Mouse (Mus musculus) heart, adult 2 months (tissue): ENCODE data around the gene Wrnip1. TPM values are rescaled to one million over a fixed set of nuclear protein-coding genes. Genes with fewer than 3 reads are reported as not detected.

Experiments used
- DNase-seq, 2 experiments: peaks; one replicate each; pipeline ENCODE4 v3.0.0; 2021
- H3K27ac ChIP-seq: fragments of 200-600 bp; 2 replicates; pipeline ENCODE4 v1.8.1; 2022
- H3K27me3 ChIP-seq: fragments of 200-500 bp; 2 replicates; pipeline ENCODE4 v1.6.1; 2012; ENCODE audit warnings: mild to moderate bottlenecking, low read length, inconsistent platforms, mixed read lengths; ENCODE audit not compliant: control insufficient read depth, insufficient read depth
- H3K36me3 ChIP-seq: fragments of 200-500 bp; 2 replicates; pipeline ENCODE4 v1.6.1; 2012; ENCODE audit warnings: low read length, inconsistent platforms; ENCODE audit not compliant: control insufficient read depth, insufficient read depth
- H3K4me1 ChIP-seq: fragments of 200-500 bp; 2 replicates; pipeline ENCODE4 v1.6.1; 2011; ENCODE audit warnings: low read length; ENCODE audit not compliant: control insufficient read depth, insufficient read depth
- H3K4me3 ChIP-seq: fragments of 200-600 bp; 2 replicates; pipeline ENCODE4 v1.8.1; 2022
- H3K79me2 ChIP-seq: fragments of 200-500 bp; replicated peaks from 2 replicates; pipeline ENCODE4 v1.6.1; 2012; ENCODE audit warnings: mild to moderate bottlenecking, inconsistent platforms, low read length, moderate library complexity, mixed read lengths; ENCODE audit not compliant: control insufficient read depth, insufficient read depth
- H3K9ac ChIP-seq: fragments of 200-500 bp; 2 replicates; pipeline ENCODE4 v1.6.1; 2012; ENCODE audit warnings: low read depth, mild to moderate bottlenecking, control low read depth, inconsistent platforms, low read length, mixed read lengths
- CTCF ChIP-seq: fragments of 200-600 bp; IDR thresholded peaks from 2 replicates; pipeline ENCODE4 v1.8.1; 2022; ENCODE audit warnings: antibody characterized with exemption, mild to moderate bottlenecking, moderate library complexity
- EP300 ChIP-seq: fragments of 200-500 bp; IDR thresholded peaks from 2 replicates; pipeline ENCODE4 v1.6.1; 2011; ENCODE audit warnings: low read depth, low read length, control low read depth; ENCODE audit not compliant: insufficient read depth
- POLR2A ChIP-seq: fragments of 200-500 bp; IDR thresholded peaks from 2 replicates; pipeline ENCODE4 v1.6.1; 2011; ENCODE audit warnings: mild to moderate bottlenecking, low read depth, low read length, control low read depth; ENCODE audit not compliant: insufficient read depth
- WGBS: fragments of 180-500 bp; shearing (Covaris S2); methylation state at CpG from one replicate; pipeline ENCODE4 v1.1.7; 2018; 5-methylcytosine and 5-hydroxymethylcytosine counted together
- intact Hi-C: fragments of 180-260 bp; cut with DNase I; formaldehyde crosslinking; loops from one replicate; pipeline ENCODE4 v1.15.1; 2025
- polyA plus RNA-seq: library from polyadenylated mRNA; depleted of rRNA; stranded (reverse); fragments of >200 nt; gene quantifications from 2 replicates; pipeline ENCODE4 v1.2.3, GENCODE M21; 2012
- total RNA-seq, 2 experiments: library from RNA; stranded (reverse); gene quantifications; 2 replicates each; pipeline ENCODE4 v1.2.3; 2021

Wrnip1 gene
- total and polyA plus RNA-seq, 3 experiments: 17.4 to 21.7 (median 21.3) TPM

DNA sequence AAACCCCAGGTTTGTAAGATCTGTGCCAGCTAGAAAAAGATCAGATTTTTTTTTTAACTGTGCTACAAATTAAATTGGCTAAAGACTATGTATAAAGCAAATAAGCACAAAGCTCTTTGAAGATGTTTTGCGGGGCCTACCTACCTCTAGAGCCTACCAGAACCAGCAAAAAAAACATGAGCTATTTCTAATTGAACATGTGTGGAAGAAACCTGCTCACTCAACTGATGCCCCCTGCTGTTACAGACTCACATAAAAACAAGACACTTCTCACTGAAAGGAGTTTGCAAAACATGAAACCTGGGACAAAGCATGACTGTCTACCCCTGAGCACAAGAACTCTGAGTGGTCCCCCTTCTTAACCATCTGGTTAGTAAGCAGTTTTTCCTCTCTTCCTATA is 4.8 kb upstream of the Wrnip1 start:
- 77% methylated on average over 1 of the region's 1 CpGs for WGBS
- Histone ChIP-seq H3K4me3 (no peak overlapping the region), H3K79me2 (no peaks in the 10 kb centered on the region), H3K9ac (no peak overlapping the region), H3K27ac (no peak overlapping the region), H3K4me1 (no peaks in the 10 kb centered on the region), H3K27me3 (no peaks in the 10 kb centered on the region), H3K36me3 (no peaks in the 10 kb centered on the region)
- intact Hi-C loops: no loop called here
- DNase-seq: no peak
- TF ChIP-seq CTCF (peak; percentile 52), EP300 (no peak), POLR2A (no peak)

DNA sequence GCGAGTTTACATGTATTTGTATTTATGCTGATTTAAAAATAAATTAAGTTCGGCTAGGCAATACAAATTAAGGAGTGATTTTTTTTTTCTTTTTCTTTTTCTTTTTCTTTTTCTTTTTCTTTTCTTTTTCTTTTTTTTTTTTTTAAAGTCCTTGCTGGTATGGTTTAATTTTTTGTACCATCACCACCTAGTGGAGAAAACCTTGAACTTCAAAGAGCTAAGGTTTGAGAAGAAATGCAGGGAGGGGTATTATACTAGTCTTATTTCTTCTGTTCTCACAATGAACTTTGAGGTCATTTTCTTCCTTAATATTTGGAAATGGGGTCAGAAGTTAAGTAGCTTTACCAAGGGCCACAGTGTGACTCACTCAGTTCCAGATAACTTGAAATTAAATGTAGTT is 2.7 kb upstream of the Wrnip1 start:
- H3K36me3 ChIP-seq: peaks cover 9% of the 10 kb centered on the region
- H3K27me3 ChIP-seq: no peaks in the 10 kb centered on the region
- H3K4me3 ChIP-seq: no peak overlapping the region
- H3K9ac ChIP-seq: no peak overlapping the region
- TF ChIP-seq CTCF (peak; percentile 76), EP300 (no peak), POLR2A (no peak)
- no peak overlapping the region for H3K27ac ChIP-seq
- WGBS: 62% methylated on average over 2 of the region's 2 CpGs
- peaks cover 2% of the 10 kb centered on the region; the same call in 1 of the 2 replicates for H3K79me2 ChIP-seq
- peaks cover 2% of the 10 kb centered on the region; the same call in 1 of the 2 replicates for H3K4me1 ChIP-seq
- no peak for DNase-seq
- intact Hi-C loops: loop anchor here (2.0 kb wide), 1 partner anchor 30 kb away; no protein-coding TSS in a partner anchor

DNA sequence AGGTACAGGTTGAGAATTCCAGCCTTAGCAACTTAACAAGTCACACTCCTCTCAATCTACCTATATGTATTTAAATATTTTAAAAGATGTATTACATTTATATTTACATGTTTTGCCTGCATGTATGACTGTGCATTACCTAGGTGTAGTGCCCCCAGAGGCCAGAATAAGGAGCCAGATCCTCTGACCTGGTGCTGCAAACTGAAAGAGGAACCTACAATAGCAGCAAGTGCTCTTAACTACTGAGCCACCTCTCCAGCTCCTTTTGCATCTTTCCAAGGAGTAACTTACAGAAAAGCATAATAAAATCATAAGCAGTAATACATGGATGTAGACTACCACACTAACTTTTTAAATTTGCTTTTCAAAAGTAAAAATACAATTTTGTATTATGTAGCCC is 979 bp upstream of the Wrnip1 start:
- intact Hi-C loops: loop anchor here (10.0 kb wide), 2 partner anchors 204 to 996 kb away; partner anchors contain the start of genes Foxc1 and Serpinb9
- TF ChIP-seq CTCF: peak; percentile 41
- TF ChIP-seq EP300: no peak
- TF ChIP-seq POLR2A: no peak
- DNase-seq: no peak
- Histone ChIP-seq H3K9ac (no peak overlapping the region), H3K36me3 (peaks cover 15% of the 10 kb centered on the region), H3K79me2 (peaks cover 2% of the 10 kb centered on the region; the same call in 1 of the 2 replicates), H3K27ac (no peak overlapping the region), H3K4me1 (peaks cover 2% of the 10 kb centered on the region; the same call in 1 of the 2 replicates), H3K4me3 (no peak overlapping the region), H3K27me3 (no peaks in the 10 kb centered on the region)

DNA sequence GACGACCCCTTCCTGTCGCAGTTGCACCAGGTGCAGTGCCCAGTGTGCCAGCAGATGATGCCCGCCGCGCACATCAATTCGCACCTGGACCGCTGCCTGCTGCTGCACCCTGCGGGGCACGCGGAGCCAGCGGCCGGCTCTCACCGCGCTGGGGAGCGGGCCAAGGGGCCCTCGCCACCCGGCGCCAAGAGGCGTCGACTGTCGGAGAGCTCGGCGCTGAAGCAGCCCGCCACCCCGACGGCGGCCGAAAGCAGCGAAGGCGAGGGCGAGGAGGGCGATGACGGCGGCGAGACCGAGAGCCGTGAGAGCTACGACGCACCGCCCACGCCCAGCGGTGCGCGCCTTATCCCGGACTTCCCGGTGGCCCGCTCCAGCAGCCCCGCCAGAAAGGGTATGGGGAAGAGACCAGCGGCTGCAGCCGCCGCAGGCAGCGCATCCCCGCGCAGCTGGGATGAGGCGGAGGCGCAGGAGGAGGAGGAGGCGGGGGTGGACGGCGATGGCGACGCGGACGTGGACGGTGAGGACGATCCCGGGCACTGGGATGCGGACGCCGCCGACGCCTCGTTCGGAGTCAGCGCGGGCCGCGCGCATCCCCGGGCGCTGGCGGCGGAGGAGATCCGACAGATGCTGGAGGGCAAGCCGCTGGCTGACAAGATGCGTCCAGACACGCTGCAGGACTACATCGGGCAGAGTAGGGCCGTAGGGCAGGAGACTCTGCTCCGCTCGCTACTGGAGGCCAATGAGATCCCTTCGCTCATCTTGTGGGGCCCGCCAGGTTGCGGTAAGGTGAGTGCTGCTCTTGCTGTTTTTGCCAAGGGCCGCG is 632 bp downstream of the Wrnip1 start, which contains the start of gene D930007J09Rik:
D930007J09Rik (minus strand) TSS at position 591 of the 823 bp plus-strand sequence.
- no peak for TF ChIP-seq POLR2A
- no peak for TF ChIP-seq EP300
- TF ChIP-seq CTCF: no peak
- peaks cover 2% of the 10 kb centered on the region; the same call in 1 of the 2 replicates for H3K79me2 ChIP-seq
- peak within 1 kb of the TSS; percentile 82 for H3K27ac ChIP-seq
- DNase-seq: peak in 1 of 2 experiments; percentile 67
- H3K4me3 ChIP-seq: peak within 1 kb of the TSS; percentile 99
- peak within 1 kb of the TSS; percentile 83 for H3K9ac ChIP-seq
- intact Hi-C loops: loop anchor here (10.0 kb wide), 2 partner anchors 202 to 998 kb away; partner anchors contain the start of genes Foxc1 and Serpinb9
- WGBS: under 1% methylated on average over 93 of the region's 95 CpGs
- H3K27me3 ChIP-seq: no peaks in the 10 kb centered on the region
- peaks cover 18% of the 10 kb centered on the region for H3K36me3 ChIP-seq
- peaks cover 2% of the 10 kb centered on the region; the same call in 1 of the 2 replicates for H3K4me1 ChIP-seq

DNA sequence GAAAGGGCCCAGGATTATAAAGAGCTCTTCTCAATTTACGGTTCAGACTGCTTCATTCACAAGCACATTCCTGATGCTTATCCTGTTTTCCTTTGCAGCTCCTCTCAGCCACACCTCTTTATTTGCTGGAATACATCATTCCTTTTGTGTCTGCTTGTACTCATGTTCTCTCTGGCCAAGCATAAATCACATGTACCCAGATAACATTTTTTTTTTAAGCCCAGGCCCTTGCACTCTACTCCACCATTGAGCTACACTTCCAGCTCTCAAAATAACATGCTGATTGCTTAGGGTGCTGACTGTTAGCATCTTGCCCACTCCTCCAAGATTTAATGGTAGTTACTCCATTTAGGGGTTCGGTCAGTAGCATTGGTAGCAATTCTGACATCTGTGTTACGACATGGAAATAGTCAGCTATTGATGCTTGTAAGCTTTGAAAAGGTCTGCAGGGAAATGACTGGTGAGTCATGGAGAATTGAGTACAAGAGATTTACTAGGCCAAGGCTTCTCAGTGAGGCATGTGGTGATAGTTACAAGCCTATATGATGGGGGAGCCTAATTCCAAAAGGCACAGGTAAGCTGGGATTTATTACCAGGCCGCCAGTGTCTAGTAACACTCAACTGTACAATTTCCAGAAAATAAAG is 2.0 kb downstream of the Wrnip1 start:
- Histone ChIP-seq H3K9ac (0 out of 2 replicates have a peak overlapping the region, but pooled peaks have one; percentile 20), H3K79me2 (peaks cover 2% of the 10 kb centered on the region; the same call in 1 of the 2 replicates), H3K4me1 (peaks cover 2% of the 10 kb centered on the region; the same call in 1 of the 2 replicates), H3K27me3 (no peaks in the 10 kb centered on the region), H3K36me3 (peaks cover 21% of the 10 kb centered on the region), H3K27ac (peak overlapping the region; percentile 82), H3K4me3 (peak overlapping the region; percentile 99)
- WGBS: 56% methylated on average over 4 of the region's 4 CpGs
- intact Hi-C loops: loop anchor here (10.0 kb wide), 2 partner anchors 201 to 999 kb away; partner anchors contain the start of genes Foxc1 and Serpinb9
- no peak for DNase-seq
- TF ChIP-seq CTCF (no peak), POLR2A (no peak), EP300 (no peak)
